Mouse (Mus musculus): ENCODE measurements at regions not wholly inside any gene's neighbourhood (a gene's known extent, or its start where the extent isn't known, plus 50 kb on each side); places are given as distances from the start of the nearest gene placed in this dataset.
"Not testable (repeated sequence)": the region's sequence is repeated elsewhere in the genome, so short reads cannot be mapped to it uniquely, and the experiment has no call there.

DNA sequence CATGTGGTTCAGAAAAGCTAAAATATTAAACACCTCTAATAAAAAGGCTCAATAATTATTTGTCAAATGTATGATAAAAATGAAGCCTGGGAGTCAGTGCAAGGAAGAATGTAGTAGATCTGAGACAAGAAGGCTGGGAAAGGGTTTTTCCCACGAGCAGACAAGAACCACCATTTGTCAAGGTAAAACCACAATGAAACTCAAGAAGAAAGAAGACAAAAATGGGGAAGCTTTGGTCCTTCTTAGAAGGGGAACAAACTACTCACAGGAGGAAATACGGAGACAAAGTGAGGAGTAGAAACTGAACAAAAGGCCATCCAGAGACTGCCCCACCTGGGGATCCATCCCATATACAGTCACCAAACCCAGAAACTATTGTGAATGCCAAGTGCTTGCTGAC, 420.0 kb downstream of the Hs3st1 start:
- no peak for DNase-seq (ENCODE audit: low spot score in 2 of 2)

DNA sequence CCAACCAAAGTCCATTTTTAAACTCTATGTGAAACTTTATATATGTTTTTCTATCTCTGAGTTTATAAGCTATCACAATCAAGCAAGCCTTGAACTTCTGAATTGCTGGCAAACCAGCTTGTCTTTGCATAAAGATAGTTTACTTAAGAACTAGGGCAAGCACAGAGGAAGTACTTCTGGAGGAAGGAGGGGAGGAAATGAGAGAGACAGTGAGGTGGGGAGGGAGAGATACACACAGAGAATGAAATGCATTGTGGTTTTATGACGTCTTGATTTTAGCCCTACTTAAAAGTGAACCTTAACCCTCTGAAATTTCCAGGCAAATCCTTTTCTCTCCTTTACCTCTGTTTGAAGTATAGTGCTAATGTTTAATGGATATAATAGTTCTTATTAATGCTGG, 421.0 kb downstream of the Hs3st1 start:
- no peak for DNase-seq (ENCODE audit: low spot score in 2 of 2)

DNA sequence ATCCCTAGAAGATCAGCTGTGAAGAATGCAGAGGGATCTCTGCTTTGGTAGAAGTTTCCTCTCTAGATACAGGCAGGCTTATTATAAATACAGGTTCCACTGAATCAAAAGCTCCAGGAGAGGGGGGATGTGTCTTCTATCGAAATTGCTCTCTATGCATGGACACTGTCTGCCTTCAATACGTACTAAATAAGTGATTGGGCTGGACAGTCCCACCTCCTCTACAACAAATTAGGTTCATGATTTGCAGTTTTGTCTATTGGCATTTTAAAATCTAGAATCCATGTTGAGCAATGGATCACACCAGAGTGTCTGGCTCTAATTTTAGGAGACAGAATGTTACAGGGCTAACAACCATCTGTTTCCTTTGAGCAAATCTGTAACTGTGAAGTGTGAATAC, 429.9 kb downstream of the Hs3st1 start:
- DNase-seq (ENCODE audit: low spot score in 2 of 2), result no peak

DNA sequence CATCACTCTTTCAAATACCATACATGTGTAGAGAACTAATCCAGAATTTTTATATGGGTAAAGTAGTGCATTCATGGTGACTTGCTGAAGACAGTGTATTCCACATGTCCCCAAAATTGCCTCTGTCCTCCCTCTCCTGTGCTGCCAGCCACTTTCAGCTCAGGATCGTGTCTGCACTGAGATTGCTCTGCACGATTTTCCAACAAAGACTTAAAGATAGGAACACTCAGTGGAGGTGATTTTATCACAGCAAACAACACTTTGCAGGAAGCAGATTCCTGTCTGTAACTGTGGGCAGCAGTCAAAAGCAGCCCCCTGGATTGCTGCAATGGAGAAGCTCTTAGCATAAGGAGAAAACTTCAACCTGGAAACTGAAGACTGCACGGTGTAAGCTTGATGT, 438.8 kb downstream of the Hs3st1 start:
- DNase-seq (ENCODE audit: low spot score in 2 of 2), result no peak

DNA sequence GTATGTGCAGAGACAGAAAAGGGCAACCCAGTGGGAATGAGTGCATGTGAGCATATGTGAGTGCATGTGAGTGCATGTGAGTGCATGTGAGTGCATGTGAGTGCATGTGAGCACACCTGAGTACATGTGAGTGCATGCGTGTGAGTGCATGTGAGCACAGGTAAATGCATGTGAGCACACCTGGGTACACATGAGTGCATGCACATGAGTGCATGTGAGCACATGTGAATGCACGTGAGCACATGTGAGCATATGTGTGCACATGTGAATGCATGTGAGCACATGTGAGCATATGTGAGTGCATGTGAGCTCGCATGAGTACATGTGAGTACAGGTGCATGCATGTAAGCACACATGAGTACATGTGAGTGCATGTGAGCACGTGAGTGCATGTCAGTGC, 434.6 kb upstream of the Clnk start:
- DNase-seq (ENCODE audit: low spot score in 2 of 2), result no peak

DNA sequence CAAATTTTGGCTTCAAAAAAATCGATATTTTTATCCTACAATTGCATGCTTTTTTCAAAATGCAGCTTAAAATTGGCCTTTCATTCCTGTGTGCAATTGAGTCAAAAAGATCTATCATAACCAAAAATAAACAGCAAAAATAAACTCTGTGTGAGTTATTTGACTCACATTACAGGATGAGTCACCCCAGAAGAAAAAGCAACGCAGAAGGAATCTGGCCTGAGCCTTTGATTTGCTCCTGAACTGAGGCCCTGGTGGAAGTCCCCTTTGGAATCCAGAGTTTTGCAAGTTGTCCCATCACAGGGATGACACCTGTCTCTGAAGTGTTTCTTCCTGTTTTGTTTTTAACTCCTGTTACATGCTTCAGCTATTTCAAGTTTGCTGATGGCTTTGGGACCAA, 429.2 kb upstream of the Clnk start:
- DNase-seq (ENCODE audit: low spot score in 2 of 2), result no peak

DNA sequence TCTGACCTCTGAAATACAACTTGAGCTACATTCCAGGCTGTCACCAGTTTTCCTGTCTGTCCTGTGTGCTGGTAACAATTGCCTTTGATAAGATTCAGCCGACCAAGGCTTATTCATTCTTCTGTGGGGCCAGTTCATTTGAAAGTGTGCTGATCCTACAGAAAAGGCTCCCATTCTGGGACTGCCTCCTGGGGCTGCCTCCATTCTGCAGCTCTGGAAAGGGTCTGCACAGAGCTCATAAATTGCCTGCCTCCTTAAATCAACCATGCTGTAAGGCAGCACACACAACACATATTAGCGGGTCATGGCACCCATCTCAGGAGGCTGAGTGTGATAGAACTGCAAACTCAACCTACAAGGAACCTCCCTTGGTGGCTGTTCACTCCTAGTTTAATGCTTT, 416.2 kb upstream of the Clnk start:
- no peak for DNase-seq (ENCODE audit: low spot score in 2 of 2)

DNA sequence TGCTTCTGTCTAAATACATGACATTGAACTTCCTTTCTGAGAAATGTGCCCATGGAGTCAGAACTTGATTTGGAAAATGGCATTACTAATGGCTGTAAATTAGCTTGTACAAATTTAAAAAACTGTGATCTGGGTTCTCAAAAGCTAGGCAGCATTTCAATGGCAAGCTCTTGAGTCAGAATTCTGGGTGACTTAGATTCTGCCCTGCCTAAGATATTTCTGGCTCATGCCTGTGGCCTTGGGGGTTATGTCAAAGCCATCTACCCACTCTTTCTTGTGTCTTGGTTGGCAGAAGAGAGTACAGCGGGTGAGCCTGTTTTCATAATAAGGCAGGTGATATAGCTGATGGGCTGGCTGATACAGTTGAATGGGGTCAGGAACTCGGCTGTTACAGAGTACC, 404.4 kb upstream of the Clnk start:
- DNase-seq (ENCODE audit: low spot score in 2 of 2), result no peak

DNA sequence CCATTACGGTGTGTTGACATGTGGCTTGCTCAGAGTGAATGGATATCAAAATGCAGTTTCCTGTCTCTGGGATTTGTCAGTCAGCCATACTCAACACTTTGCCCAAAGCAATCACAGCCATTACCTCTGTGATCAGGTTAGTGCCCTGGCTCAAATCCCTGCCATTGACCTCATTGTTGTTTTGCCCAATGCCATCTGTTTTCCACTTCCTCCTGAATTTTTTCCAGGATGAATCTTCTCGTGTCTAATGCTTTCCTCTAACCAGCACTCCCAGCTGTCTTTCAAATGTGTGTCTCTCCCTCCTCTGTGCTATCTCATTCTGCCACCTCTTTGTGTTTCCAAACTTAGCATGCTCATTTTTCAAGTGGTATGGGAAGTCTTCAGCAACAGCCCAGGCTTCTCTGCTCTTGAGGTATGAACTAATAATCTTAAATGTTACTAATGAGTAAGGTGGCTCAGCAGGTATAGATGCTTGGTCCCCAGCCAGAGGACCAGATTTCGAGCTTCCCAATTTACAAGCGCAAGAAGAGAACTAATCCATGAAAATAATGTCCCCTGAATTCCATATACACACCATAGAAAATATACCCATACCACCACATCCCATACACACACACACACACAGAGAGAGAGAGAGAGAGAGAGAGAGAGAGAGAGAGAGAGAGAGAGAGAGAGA, 397.2 kb upstream of the Clnk start:
- DNase-seq (ENCODE audit: low spot score in 2 of 2), result no peak

DNA sequence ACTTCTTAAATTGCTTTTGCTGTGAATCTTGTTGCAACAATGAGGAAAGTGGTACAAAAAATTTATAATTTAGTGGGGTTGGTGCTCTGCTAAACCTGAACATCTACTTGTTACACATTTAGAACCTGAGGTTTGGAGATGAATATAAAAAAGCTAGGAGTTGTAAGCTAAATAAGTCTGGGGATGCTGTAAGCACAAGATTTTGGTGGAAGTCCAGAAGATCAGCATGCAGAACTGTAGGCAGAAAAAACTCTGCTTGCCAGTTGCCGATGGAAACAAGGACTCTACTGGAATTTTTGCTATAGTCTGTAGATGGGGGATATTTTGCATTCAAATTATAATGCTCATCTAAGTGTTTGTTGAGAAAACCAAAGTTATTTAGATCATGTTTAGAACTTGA, 390.5 kb upstream of the Clnk start:
- DNase-seq (ENCODE audit: low spot score in 2 of 2), result no peak

DNA sequence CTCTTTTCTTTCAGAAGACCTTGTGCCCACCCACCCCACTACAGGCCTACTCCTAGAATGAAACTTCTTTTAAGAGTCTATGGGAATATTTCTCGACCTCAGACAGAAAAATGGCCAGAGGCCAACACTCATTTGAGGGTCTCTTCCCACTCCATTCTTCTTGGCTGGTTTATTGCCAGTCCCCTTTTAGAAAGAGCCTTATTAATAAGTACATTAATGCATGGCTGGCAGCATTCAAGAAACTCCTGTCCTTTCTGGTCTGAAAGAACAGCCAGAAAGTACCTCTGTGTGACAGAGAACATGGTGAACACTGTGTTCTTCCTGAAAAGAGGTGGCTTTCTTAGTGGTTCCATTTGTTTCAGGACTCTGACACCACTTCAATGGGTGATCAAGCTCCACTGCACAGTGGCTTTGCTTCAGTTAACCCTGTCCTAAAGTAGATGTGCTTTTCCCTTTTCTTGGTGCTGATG, 384.1 kb upstream of the Clnk start:
- DNase-seq (ENCODE audit: low spot score in 2 of 2), result no peak

DNA sequence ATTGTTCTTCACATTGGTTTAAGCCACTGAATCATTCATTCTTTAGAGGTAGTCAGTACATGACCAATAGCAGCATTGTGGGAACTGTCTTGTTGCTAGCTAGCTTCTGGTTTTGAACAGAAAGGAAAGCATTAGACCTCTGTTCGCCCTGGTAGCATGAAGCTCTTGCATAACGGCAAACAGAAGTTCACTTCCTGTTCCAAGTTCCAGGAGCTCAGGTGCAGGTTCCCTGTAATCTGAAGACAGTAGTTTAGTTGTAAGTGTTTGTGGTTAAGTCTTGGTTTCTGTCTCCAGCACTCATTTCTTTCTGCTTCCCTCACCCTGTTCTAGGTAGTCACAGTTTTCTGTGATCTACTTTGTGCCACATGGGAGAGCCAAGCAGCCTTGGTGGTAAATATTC, 381.1 kb upstream of the Clnk start:
- no peak for DNase-seq (ENCODE audit: low spot score in 2 of 2)

DNA sequence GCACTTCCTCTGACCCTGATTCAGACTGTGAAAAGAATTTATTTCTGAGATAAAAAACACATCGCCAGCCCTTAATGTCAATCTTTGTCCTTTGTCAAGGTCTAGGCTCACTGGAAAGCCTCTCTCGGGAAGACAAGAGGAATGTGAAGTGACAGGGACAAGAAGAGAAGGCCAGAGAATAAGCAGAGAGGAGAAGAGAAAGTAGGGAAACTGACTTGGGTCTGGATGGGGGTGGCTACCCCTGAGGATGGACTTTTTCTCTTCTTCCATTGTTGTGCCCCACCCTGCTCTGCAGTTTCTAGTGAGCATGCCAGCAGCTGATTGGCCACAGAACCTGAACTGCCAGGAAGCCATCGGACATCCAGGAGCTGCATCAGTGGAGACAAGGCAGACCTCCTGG, 375.6 kb upstream of the Clnk start:
- no peak for DNase-seq (ENCODE audit: low spot score in 2 of 2)

DNA sequence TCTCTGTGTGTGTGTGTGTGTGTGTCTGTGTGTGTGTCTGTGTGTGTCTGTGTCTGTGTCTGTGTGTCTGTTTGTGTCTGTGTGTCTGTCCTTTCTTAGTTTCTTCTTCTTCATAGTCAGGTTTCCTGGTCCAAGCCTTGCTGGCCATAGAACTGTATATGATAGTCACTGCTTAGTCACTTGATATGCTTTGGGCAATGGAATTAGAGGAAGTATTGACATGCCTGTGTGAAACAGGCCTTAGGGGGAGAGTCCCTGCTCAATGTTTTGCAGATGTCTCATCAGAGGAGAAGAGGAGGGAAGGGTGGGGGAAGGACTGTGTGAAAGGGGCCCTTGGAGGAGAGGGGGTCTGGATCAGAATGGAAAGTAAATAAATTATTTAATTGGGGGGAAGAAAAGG, 374.4 kb upstream of the Clnk start:
- DNase-seq (ENCODE audit: low spot score in 2 of 2), result no peak

DNA sequence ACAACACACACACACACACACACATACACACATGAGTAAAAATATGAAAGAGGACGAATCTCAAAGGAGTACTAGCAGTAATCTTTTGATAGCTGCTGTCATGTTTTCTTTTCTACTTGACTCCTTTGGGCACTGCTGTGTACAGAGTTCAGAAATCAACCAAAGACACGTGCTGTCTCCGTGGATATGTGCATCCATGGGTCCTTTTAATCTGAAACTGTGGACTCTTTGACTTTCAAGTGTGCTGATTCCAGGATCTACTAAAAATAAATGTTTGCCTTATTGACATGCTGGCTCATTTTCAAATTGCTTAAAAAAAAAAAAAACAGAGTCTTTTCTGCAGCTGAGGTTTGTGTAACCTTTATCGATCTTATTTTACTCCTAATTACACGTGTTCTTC, 343.1 kb upstream of the Clnk start:
- DNase-seq (ENCODE audit: low spot score in 2 of 2), result no peak

DNA sequence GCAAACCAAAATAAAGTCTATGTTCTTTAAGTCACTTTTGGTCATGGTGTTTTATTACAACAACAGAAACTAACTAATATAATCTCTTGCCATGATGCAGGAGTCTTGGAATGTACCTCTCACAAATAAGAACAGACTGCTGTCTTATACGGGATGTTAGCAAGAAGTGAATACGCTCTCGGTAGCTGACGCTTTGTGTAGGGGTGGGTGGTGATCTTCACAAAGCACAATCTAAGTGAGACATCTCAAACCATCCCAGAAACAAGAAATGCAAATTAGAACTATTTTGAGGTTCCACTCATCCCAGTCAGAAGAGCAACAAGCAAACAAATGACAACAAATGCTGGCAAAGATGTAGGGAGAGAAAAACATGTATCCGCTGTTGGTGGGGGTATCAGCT, 339.7 kb upstream of the Clnk start:
- DNase-seq (ENCODE audit: low spot score in 2 of 2), result no peak

DNA sequence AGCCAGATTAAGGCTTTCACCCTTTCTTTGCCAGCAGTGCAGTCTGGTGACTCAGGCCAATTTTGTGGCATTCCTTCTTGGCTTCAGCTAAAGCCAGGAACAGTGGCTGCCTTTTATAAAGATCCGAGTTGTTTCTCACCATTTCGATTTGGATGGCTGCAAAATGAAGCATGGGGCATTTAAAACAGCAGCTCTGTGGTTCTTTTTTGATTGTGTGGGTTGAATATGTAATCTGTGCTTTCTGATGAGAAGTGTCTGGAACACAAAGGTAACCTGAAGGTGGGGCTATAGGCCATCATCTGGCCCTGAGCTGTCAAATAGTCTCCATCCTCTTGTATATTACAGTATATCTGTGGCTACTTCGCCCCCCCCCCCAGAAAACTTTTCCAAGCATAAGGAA, 338.4 kb upstream of the Clnk start:
- DNase-seq (ENCODE audit: low spot score in 2 of 2), result no peak

DNA sequence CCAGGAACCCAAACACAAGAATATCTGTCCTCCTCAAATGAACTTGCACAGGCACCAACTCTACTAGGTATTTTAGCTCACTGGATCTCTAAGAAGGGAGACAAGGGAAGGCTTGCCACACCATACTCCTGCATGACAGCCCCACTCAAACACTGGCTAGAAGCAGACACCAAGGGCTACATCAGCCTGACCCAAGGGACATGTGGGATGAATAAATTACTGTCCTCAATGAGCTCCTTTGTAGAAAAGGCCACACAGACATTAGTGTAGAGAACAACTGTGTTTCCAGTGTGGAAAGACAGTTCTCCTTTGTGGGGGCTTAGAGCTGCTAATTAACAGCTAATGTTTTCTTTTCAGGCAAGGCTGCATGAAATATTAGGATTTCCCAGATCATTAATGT, 335.9 kb upstream of the Clnk start:
- DNase-seq (ENCODE audit: low spot score in 2 of 2), result no peak

DNA sequence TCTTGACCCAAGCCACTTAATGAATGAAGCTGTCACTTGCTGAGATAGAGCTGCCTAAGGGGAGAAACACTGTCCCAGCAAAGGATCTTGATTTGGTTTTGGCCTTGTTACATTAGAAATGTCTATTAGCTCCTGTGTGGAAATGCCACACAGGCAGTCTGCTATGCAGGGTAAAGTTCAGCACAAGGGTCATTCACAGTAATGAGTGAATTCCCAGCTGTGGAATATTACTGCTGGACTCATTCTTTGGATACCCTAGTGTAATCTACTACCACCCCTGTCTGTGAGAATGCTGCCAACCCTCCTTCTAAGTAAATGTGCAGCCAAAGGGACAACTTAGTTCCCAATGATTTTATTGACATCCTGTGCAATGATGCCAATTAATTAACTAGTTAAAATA, 322.2 kb upstream of the Clnk start:
- DNase-seq (ENCODE audit: low spot score in 2 of 2), result no peak

DNA sequence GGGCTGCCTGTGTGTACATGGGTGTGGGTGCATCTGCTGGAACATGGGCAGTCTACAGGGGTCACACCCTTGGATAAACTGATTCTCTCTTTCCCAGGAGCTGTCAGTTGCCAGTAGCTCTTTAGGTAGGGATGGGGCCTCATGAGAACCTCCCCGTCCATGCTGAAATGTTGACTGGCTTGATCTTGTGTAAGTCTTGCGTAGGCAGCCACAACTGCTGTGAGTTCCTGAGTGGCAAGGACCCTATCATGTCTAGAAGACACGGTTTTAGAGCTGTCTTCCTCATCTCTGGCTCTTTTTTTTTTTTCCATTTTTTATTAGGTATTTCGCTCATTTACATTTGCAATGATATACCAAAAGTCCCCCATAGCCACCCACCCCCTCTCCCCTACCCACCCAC, 314.5 kb upstream of the Clnk start:
- not testable (repeated sequence) for DNase-seq (ENCODE audit: low spot score in 2 of 2)

DNA sequence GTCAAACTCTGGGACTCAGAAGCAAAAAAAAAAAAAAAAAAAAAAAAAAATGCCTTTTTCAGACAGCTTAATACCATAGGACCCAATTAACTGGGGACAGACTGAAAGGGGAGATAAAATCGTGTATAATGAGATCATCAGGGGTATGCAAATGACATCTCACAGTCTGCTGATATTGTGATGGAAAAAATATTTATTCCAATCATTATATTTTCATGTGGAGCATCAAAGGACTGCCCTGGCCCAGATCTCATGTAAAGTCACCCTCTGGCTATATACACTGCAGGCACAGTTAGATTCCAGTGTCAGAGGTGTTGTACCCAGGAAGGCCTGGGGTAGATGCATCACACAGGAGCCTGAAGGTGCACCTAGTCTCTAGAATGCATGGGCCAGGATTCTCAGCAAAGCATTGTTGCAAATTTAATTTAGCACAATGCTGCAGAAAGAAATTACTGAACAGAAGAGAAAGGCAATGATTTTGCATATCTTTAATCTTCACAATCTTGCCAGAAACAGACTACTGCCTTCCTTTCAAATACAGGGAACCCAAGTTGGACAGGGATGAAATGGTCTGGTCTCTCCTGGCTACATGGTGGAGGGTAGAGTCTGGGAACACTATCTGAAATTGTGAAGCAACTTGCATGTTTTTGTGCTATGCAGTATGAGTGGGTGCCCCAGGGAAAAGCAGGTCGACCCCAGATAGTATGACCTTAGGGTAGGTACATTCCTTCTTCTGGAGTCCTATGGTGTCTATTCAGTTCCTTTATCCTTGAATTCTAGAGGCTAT, 305.2 kb upstream of the Clnk start:
- DNase-seq (ENCODE audit: low spot score in 2 of 2), result no peak

DNA sequence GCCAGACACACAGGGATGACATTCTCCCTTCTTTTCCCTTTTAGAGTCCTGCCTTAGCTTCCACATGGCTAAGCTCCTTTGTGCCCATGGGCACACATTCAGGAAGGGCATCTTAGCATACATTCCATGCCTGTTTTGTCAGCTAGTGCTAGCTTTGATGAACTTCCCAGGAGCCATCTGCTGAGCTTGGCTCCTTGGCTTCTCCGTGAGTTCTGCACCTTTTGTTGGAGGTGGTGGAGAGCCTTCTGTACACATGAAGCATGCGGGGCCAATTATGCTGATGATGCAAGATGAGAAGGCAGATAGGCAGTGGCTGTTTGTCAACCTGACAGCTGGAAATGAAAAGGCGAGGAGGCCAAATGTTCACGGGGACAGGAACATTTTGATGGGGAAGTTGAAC, 304.4 kb upstream of the Clnk start:
- no peak for DNase-seq (ENCODE audit: low spot score in 2 of 2)

DNA sequence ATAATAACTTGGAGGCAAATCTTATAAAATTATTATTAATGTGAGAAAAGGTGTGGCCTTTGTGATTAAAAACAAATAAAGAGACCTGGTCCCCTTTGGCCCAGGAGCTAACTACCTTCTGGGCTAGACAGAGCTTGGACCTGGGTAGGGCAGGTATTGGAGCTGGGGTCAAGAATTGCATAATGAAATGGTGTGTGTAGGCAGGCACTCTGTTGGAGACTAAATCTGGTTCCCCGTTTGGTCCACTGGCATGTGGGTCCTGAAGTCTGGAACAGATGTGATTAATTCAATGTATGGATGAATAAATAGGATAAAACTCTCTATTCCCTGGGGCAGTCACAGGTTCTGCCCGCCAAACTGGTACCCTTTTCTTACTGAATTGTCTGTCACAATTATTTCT, 301.3 kb upstream of the Clnk start:
- no peak for DNase-seq (ENCODE audit: low spot score in 2 of 2)

DNA sequence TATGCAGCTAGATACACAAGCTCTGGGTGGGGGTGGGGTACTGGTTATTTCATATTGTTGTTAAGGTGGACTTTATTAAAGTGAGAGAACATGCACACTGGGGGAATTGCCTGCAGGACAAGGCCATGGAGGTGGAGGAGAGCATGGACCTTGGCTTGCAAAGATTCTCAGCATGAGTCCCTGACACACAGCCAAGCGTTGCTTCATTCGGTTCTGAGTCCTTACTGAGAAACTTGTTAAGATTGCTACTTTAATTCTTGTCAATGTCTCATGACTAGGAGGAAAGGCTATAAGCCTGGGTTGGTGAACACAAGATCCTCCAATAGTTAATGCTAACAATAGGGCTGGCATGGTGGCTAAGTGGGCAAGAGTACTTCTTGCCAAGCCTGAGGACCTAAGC, 300.3 kb upstream of the Clnk start:
- DNase-seq (ENCODE audit: low spot score in 2 of 2), result no peak
